Mouse (Mus musculus) heart, adult 2 months (tissue): ENCODE data around the gene Trim27.

ENCODE experiments used
- CTCF ChIP-seq: fragments of 200-600 bp; IDR thresholded peaks from 2 replicates; pipeline ENCODE4 v1.8.1; 2022; ENCODE audit warnings: antibody characterized with exemption, mild to moderate bottlenecking, moderate library complexity
- POLR2A ChIP-seq: fragments of 200-500 bp; IDR thresholded peaks from 2 replicates; pipeline ENCODE4 v1.6.1; 2011; ENCODE audit warnings: mild to moderate bottlenecking, low read depth, low read length, control low read depth; ENCODE audit not compliant: insufficient read depth

GRCm38 (mm10) chr13:21215275-21215983 lies 36.2 kb downstream of the Trim27 start:
- TF ChIP-seq POLR2A (no peak), CTCF (no peak)
